Mouse (Mus musculus) gastrocnemius, adult 2 months (tissue): ENCODE data around the gene Nr1i3. TPM values are rescaled to one million over a fixed set of nuclear protein-coding genes. Genes with fewer than 3 reads are reported as not detected.
A peak's percentile ranks its signal among the peaks of the same experiment; 100 is the strongest.

ENCODE experiments used
- DNase-seq: peaks from one replicate; pipeline ENCODE4 v3.0.0; 2022
- H3K27ac ChIP-seq: fragments of 200-600 bp; 2 replicates; pipeline ENCODE4 v1.8.1; 2022; ENCODE audit warnings: mild to moderate bottlenecking
- H3K4me3 ChIP-seq: fragments of 200-600 bp; 2 replicates; pipeline ENCODE4 v1.8.1; 2022; ENCODE audit warnings: mild to moderate bottlenecking, moderate library complexity
- CTCF ChIP-seq: fragments of 200-600 bp; IDR thresholded peaks from 2 replicates; pipeline ENCODE4 v1.8.1; 2022; ENCODE audit warnings: antibody characterized with exemption, mild to moderate bottlenecking, moderate library complexity
- intact Hi-C: fragments of 180-260 bp; cut with DNase I; formaldehyde crosslinking; loops from one replicate; pipeline ENCODE4 v1.15.1; 2025
- total RNA-seq, 2 experiments: library from RNA; stranded (reverse); gene quantifications; 2 replicates each; pipeline ENCODE4 v1.2.3; 2021

The Nr1i3 gene
- total RNA-seq, 2 experiments from 2014 or later, result not detected

GRCm38 (mm10) chr1:171203471-171204248 lies 10.1 kb upstream of the Nr1i3 start:
- TF ChIP-seq CTCF, result no peak
- intact Hi-C loops, result no loop called here
- DNase-seq, result no peak
- H3K27ac ChIP-seq, result peak overlapping the region; percentile 5; the same call in 1 of the 2 replicates
- no peak overlapping the region for H3K4me3 ChIP-seq

- no peak for DNase-seq
- H3K4me3 ChIP-seq, result no peak overlapping the region
- peak overlapping the region; percentile 5; the same call in 1 of the 2 replicates for H3K27ac ChIP-seq
- intact Hi-C loops, result no loop called here
- TF ChIP-seq CTCF, result no peak
Observed at GRCm38 (mm10) chr1:171204249-171204644, 9.5 kb upstream of the Nr1i3 start.

DNA sequence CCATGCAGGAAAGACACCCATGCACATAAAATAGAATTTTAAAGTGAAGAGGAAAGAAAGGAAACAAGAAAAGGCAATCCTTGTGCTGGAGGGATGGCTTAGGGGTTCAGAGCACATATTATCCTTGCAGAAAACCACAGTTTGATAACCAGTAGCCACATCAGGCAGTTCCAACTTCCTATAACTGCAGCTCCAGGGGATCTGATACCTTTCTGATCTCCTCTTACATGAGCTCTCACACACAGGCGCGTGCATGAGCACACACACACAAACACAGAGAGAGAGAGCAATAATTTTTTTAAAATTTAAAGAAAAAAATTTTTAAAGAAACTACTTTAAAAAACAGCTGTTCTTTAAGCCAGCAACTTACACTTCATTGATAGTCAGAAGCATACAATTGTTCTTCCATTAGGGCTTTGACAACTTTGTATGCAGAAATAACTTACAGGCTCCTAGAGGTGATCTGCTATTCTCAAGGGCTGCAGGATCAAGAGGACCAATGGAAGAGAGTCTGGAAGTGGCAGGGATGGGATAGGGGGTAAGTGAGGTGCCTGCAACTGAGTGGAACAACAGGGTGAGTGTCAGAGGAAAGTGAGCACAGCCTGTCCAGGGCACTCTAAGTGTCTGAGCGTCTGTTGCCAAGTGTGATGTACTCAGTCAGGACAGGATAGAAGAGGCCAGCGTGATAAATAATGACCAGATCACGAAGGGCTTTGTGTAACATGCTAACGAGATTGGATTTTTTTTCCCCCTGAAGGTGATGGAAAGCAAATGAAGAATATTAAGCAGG lies 7.9 kb upstream of the Nr1i3 start:
- no peak overlapping the region for H3K27ac ChIP-seq
- no peak for TF ChIP-seq CTCF
- no peak overlapping the region for H3K4me3 ChIP-seq
- no peak for DNase-seq
- intact Hi-C loops, result no loop called here

DNA sequence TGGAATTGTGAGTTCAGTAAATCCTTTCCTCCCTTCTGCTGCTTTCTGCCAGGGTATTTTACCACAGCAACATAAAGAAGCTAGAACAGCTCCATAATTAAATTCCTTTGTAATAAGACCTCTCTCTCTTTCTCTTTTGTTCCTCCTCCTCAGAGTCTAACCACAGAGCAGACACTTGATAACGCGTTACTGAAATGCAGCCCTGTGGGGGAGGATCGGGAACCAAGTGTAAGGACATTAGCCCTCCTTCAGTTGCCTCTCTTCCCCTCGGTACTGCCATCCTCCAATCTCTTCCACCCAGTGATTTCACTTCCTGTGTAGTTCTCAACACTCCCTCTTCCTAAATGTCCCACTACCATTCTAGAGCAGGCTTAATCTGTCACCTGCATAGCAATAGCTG lies 4.4 kb upstream of the Nr1i3 start:
- intact Hi-C loops, result no loop called here
- no peak for DNase-seq

GRCm38 (mm10) chr1:171212854-171213253 lies 916 bp upstream of the Nr1i3 start:
- no peak for TF ChIP-seq CTCF
- Histone ChIP-seq H3K27ac (no peak overlapping the region), H3K4me3 (no peak overlapping the region)
- DNase-seq, result no peak
- intact Hi-C loops, result no loop called here

More for the DNA sequence above, 4.4 kb upstream of the Nr1i3 start:
- Histone ChIP-seq H3K4me3 (no peak overlapping the region), H3K27ac (no peak overlapping the region)
- TF ChIP-seq CTCF, result no peak

- Histone ChIP-seq H3K27ac (no peak overlapping the region), H3K4me3 (no peak overlapping the region)
- intact Hi-C loops, result no loop called here
- TF ChIP-seq CTCF, result no peak
- DNase-seq, result no peak
Observed at GRCm38 (mm10) chr1:171216241-171216955, 2.6 kb downstream of the Nr1i3 start.

DNA sequence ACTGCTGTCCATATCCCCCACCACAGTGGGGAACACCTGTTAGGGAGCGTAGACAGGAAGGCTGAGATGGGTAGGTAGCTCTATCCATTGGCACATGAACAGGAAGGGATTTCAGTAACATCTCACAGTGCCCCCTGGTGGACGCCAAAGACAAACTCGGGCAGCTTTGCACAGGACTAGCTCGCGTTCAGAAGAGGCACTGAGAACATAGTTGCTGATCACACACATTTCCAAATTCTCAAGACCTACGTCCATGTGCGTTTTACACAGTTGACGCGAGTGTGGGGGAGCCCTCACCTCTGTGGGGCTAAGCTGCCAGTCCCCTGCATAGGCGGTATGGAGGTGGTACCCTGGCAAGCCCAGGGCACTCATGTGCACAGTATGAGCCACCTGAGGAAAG lies 7.1 kb downstream of the Nr1i3 start:
- TF ChIP-seq CTCF, result peak; percentile 87
- Histone ChIP-seq H3K4me3 (peak overlapping the region; percentile 88), H3K27ac (peak overlapping the region; percentile 95; the same call in 1 of the 2 replicates)
- DNase-seq, result peak; percentile 87
- intact Hi-C loops, result loop anchor here (1.0 kb wide), 1 partner anchor 57 kb away; no protein-coding TSS in a partner anchor

DNA sequence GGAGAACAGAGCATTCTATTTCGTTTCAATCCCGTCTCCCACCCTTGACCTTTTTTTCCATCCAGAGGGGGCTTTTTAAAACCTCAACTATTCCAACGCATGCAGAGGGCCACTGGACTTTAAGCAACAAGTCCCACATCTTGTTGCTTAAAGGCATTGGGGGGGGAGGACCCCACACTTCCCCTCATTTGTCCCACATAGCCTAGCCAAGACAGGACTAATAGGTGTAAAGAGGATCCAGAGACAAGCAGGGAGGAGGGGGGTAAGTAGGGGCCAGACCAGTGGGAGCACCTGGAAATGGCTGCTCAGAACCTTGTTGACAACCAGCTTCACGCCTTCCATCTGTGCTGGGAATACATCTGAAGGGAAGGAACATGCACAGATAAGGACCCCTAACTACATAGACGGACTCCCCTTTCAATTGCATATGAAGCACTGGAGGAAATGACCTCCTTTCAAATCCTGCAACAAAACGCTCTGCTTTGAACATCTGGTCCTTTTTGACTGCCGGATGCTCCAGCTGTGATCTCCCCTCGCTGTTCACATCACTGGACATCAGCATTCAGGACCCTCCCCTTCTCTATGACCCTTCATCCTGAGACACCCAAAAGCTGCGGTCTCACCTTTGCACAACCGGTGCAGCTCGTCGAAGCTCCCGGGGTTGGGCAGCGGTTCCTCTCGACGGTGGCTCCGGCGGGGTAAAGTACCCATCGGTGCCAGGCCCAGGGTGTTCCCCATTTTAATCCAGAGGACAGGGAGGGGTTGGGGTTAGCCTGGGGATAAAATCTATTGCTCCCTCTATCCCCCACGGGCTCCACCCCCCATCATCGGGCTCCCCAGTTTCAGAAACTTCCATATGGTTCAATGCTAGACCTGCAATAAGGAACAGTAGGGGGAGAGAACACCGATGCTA lies 7.8 kb downstream of the Nr1i3 start:
- H3K4me3 ChIP-seq, result peak overlapping the region; percentile 88
- TF ChIP-seq CTCF, result no peak
- peak overlapping the region; percentile 95 for H3K27ac ChIP-seq
- intact Hi-C loops, result loop anchor here (1.0 to 2.0 kb wide), 4 partner anchors 17 to 105 kb away; no protein-coding TSS in a partner anchor
- peak; percentile 41 for DNase-seq

DNA sequence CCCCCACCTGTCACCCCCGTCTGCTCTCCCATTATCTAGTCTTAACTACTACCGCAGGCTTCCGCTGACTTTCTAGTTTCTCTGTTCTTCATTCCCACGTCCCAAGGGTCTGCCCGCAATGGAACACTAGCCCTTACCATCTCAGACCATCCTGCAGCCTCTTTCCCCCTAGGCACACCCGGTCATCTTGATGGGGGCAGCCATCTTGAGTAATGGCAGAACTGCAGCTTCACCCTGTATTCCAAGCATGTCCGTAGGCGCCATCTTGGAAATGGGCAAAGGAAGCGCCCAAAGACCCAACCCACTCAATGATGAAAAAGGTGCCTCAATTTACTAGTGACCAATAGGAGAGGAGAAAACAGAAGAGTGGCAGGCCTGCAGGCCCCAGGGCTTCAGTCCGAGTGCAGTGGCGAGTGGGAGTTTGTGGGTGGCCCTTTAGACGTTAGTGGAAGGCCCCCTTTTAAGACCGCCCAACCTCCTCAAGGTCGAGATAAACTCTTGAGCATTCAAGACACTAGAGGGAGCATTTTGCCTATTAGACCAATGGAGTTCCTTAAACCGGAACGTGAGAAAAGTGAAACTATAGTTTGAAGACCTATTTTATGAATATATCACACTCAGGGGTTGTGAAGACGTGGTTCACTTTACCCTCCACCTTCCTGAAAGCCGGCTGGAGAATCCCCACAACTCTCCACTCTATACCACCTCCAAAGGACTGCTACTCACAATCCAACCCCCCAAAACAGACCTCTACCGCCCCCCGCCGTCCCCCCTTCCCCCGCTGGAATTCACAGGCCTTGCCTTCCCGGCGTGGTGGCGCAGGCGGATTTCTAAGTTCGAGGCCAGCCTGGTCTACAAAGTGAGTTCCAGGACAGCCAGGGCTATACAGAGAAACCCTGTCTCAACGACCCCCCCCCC lies 8.7 kb downstream of the Nr1i3 start, which contains the start of gene Tomm40l:
TSS of gene Tomm40l (minus strand) at position 277 of the 918 bp plus-strand sequence.
- Histone ChIP-seq H3K4me3 (peak within 1 kb of the TSS; percentile 88), H3K27ac (peak within 1 kb of the TSS; percentile 95)
- intact Hi-C loops, result loop anchor here (1.0 to 2.0 kb wide), 4 partner anchors 16 to 106 kb away; no protein-coding TSS in a partner anchor
- peak; percentile 83 for TF ChIP-seq CTCF
- peak; percentile 95 for DNase-seq

- Histone ChIP-seq H3K27ac (peak overlapping the region; percentile 95), H3K4me3 (peak overlapping the region; percentile 78)
- TF ChIP-seq CTCF, result no peak
- no peak for DNase-seq
- intact Hi-C loops, result loop anchor here (2.0 kb wide), 2 partner anchors 16 to 34 kb away; no protein-coding TSS in a partner anchor
Observed at GRCm38 (mm10) chr1:171223168-171223567, 9.4 kb downstream of the Nr1i3 start.
